31 mouse cellular contexts compared by ENCODE assay signal in the genomic region with DNA sequence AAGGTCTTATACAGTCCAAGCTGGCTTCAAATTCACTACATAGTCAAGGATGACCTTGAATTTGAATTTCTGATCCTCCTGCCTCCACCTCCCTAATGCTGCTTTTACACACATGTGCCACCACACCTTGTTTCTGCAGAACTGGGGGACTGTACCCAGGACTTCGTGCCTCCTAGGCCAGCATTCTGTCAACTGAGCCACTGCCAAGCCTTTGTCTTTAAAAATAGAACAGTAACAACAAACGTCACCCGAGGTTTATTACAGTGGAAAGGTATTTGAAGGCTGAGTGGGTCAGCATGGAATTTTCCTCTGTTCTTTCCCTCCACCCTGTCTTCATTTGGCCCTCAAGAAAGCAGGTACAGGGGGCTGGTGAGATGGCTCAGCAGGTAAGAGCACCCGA.
"Had no signal": no experiment of that assay in that cellular context is flagged by ENCODE, and none has a peak within 500 bp of the region (broad histone marks: within the 10 kb centered on the region; RNA-seq: fewer than 3 reads in every experiment).

No protein-coding gene starts in this region.

- H3K9me3 ChIP-seq: limb, embryonic 10.5 days; limb, embryonic 12.5 days; limb, embryonic 13.5 days; limb, embryonic 15.5 days; liver, embryonic 12.5 days; liver, embryonic 13.5 days; liver, embryonic 15.5 days; lung, embryonic 15.5 days; megakaryocyte, embryonic 14.5 days; midbrain, embryonic 10.5 days; midbrain, embryonic 12.5 days; midbrain, embryonic 13.5 days; midbrain, embryonic 15.5 days; neural tube, embryonic 12.5 days; neural tube, embryonic 13.5 days had no signal

- H3K4me2 ChIP-seq: limb, embryonic 12.5 days; limb, embryonic 13.5 days; limb, embryonic 15.5 days; lung, embryonic 14.5 days; lung, embryonic 15.5 days; midbrain, embryonic 11.5 days; midbrain, embryonic 12.5 days; midbrain, embryonic 13.5 days; midbrain, embryonic 15.5 days; neural tube, embryonic 12.5 days; neural tube, embryonic 13.5 days had no signal

- H3K4me3 ChIP-seq: limb, embryonic 10.5 days; limb, embryonic 12.5 days; limb, embryonic 13.5 days; limb, embryonic 15.5 days; lung, embryonic 15.5 days; megakaryocyte, embryonic 14.5 days; midbrain, embryonic 10.5 days; midbrain, embryonic 12.5 days; midbrain, embryonic 13.5 days; midbrain, embryonic 15.5 days; myocyte; neural tube, embryonic 12.5 days; neural tube, embryonic 13.5 days had no signal

- H3K36me3 ChIP-seq: limb, embryonic 10.5 days; limb, embryonic 12.5 days; limb, embryonic 13.5 days; limb, embryonic 15.5 days; liver, embryonic 12.5 days; liver, embryonic 13.5 days; liver, embryonic 15.5 days; lung, embryonic 15.5 days; midbrain, embryonic 10.5 days; midbrain, embryonic 12.5 days; midbrain, embryonic 13.5 days; midbrain, embryonic 15.5 days; neural tube, embryonic 12.5 days; neural tube, embryonic 13.5 days had no signal

- DNase-seq: left cerebral cortex, postnatal 4 days; liver; liver, embryonic 13.5 days; liver, postnatal 0 days; lung, adult 18-20 months; lung, adult 2 months; lung, embryonic 14.5 days; lung, postnatal 10 days; lung, postnatal 14 days; lung, postnatal 36 days; lung, postnatal 4 days; midbrain, embryonic 14.5 days had no signal

- H3K27ac ChIP-seq: limb, embryonic 10.5 days; limb, embryonic 12.5 days; limb, embryonic 13.5 days; limb, embryonic 15.5 days; lung, embryonic 15.5 days; macrophage; midbrain, embryonic 10.5 days; midbrain, embryonic 12.5 days; midbrain, embryonic 13.5 days; midbrain, embryonic 15.5 days; neural tube, embryonic 12.5 days; neural tube, embryonic 13.5 days had no signal

- ATAC-seq: liver, postnatal 0 days; lung, postnatal 0 days; midbrain, embryonic 13.5 days; midbrain, embryonic 15.5 days; midbrain, embryonic 16.5 days had no signal

- H3K9ac ChIP-seq: limb, embryonic 12.5 days; limb, embryonic 13.5 days; limb, embryonic 15.5 days; liver, embryonic 12.5 days; liver, embryonic 15.5 days; liver, postnatal 0 days; lung, embryonic 14.5 days; lung, embryonic 15.5 days; midbrain, embryonic 12.5 days; midbrain, embryonic 13.5 days; midbrain, embryonic 15.5 days; neural tube, embryonic 12.5 days; neural tube, embryonic 13.5 days had no signal

- H3K4me1 ChIP-seq: limb, embryonic 10.5 days; limb, embryonic 12.5 days; limb, embryonic 13.5 days; limb, embryonic 15.5 days; lung, embryonic 15.5 days; midbrain, embryonic 10.5 days; midbrain, embryonic 12.5 days; midbrain, embryonic 13.5 days; midbrain, embryonic 15.5 days; neural tube, embryonic 12.5 days; neural tube, embryonic 13.5 days had no signal

- H3K27me3 ChIP-seq: limb, embryonic 12.5 days; limb, embryonic 13.5 days; limb, embryonic 15.5 days; liver, embryonic 12.5 days; liver, embryonic 13.5 days; liver, embryonic 15.5 days; lung, embryonic 15.5 days; megakaryocyte, embryonic 14.5 days; midbrain, embryonic 12.5 days; midbrain, embryonic 13.5 days; midbrain, embryonic 15.5 days; neural tube, embryonic 12.5 days; neural tube, embryonic 13.5 days had no signal
